Mouse (Mus musculus) stomach, adult 2 months (tissue): ENCODE measurements around the gene Dnajc24. TPM values are rescaled to one million over a fixed set of nuclear protein-coding genes. Genes with fewer than 3 reads are reported as not detected.

Source experiments
- polyA plus RNA-seq: library from polyadenylated mRNA; depleted of rRNA; stranded (reverse); fragments of >200 nt; gene quantifications from 2 replicates; pipeline ENCODE4 v1.2.3, GENCODE M21; 2012; rRNA removed

Gene Dnajc24
- polyA plus RNA-seq, result 2.0 and 2.5 TPM in 2 replicates

DNA sequence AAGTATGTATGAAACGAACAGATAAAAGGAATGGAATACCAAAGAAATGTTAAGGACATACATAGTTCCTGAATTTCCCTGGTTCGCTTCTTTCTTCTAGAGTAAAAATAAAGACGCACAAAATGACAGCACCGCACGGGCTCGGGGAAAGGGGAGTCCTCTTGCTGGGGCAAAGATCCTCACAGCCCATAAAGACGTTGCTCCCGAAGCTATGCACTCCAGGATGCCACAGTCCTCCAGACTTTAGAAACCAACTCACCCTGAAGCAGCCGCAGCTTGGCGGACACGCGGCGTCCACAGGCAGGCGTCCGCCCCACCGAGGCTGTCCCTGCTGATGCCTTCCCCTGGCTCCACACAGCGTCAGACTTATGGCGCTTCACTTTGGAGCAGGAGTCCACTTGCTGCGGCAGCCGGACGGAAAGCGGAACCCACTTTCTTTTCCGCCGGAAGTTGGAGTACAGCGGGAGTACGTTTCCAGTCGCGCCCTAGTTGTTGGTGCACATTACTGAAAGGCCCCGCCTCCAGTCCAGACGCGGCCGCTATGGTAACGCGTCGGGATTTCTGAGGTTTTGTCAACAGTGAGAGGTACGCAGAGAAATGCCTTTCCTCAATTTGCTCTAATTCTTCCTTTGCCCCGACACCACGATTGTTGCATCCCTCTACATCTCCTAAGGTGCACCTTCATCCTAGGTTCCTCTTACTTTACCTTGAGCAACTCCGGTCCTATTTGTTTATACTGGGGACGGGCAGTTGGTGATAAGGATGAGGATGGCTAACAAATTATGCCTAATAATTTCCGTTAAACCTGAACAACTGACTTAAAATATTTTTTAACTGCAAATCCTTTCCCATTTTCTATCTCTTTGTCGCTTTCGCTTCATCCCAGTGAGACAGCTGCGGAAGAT lies at the start of gene Dnajc24:
Gene Dnajc24, minus strand, starts transcription at position 715 of the 905 bp plus-strand sequence.

Other genes with a start within 250 kb of the Dnajc24 start
- 3.0 and 7.1 TPM in 2 replicates for gene Elp4, start 99.0 kb downstream of the Dnajc24 start, polyA plus RNA-seq
- gene Immp1l, start 98.9 kb downstream of the Dnajc24 start, polyA plus RNA-seq, result 0.78 and 1.3 TPM in 2 replicates